Mouse (Mus musculus) B cell, adult 2 months (primary cell): ENCODE measurements around the gene Kirrel2.
A peak's percentile ranks its signal among the peaks of the same experiment; 100 is the strongest.

ENCODE experiments used
- DNase-seq, 2 experiments: peaks; one replicate each; pipeline ENCODE4 v3.0.0; 2022

The Kirrel2 gene

DNA sequence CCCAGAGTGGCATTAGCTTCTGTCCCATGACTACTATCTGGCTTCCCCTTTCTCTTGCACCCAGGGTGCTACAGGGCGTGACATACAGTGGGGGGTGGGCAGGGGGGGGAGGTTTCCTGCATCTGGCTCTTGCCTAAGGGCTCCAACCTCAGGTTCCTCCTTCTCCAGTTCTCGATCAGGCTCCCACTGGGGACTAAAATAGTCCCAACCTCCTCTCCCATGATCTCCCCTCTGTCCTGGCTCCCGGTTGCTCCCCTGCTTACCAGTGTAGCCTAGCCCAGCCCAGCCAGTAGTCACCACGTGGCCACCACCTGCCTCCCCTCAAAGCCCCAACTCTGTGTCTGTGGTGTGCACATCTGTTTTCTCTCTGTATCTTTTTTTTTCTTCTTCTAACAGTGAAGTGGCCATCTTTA lies 44.7 kb downstream of the Kirrel2 start:
- peak; percentile 70 to 75 for DNase-seq

DNA sequence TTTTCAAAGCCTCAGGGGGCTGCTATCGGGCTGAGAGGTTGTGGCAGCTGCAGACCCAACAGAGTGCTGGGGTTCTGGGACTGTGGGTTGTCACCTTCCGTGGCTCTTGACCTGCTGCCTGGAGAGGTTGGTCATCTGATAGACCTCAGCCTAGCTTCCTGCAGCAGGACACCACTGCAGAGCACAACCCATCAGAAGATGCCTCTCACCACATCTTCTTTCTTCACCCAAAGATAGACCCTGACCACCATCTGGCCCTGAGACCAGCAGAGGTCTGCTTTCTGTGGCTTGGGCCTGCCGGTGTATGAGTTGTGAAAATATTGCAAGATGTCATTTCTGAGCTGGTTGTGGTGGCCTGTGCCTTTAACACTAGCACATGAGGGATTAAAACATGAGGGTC lies 46.5 kb downstream of the Kirrel2 start:
- no peak for DNase-seq

GRCm38 (mm10) chr7:30409789-30410188 lies 47.7 kb downstream of the Kirrel2 start:
- DNase-seq = no peak

DNA sequence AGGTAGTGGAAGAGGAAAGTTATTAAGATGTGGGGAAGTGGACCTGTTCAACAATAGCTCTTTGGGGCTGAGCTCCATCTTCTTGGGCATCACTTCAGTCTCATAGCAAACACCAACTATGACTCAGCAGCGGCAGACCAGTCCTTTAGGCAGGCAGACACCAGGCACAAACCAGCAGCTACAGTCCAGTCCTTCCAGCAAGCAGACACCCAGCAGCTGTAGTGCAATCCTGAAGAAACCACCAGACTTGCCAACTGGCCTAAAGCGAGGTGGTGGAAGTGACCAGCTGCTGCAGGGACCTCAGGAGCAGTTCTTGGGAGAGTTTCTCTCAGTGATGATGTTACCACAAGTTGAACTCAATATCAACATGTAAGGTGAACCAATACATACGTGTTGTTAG lies 48.9 kb downstream of the Kirrel2 start:
- DNase-seq = no peak

- DNase-seq = no peak
These were observed 55.1 kb downstream of the Kirrel2 start for GRCm38 (mm10) chr7:30402343-30402742.

DNA sequence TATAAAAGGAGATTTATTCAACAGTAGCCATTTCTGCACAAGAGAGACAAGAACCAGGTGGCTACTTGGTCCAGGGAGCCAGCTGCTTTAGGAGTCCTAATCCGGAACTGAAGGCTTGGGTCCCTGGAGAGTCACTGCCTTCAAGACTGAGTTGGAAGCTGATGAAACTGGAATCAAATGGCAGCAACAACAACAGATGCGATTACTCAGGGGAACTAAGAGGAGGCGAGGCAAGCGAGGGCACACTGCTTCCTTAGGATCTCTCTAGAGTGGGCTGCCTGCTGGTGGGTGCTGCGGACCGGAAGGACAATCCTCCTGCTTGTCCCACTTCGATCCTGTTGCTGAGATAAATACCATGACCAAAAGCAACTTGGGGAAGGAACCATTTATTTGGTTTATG lies 57.8 kb downstream of the Kirrel2 start:
- DNase-seq = no peak
